Mouse (Mus musculus) G1E (cell line): Measurements from ENCODE around the gene Rpusd4. TPM values are rescaled to one million over a fixed set of nuclear protein-coding genes. Genes with fewer than 3 reads are reported as not detected.
A peak's percentile ranks its signal among the peaks of the same experiment; 100 is the strongest.

Experiments
- ATAC-seq: 2 replicates; pipeline ENCODE4 v1.8.0; 2016; ENCODE audit warnings: mild to moderate bottlenecking; ENCODE audit not compliant: insufficient number of reproducible peaks, poor library complexity, low FRiP score, severe bottlenecking; ENCODE audit errors: extremely low read depth
- DNase-seq: peaks from one replicate; pipeline ENCODE4 v3.0.0; 2012; ENCODE audit warnings: low spot score
- H3K27me3 ChIP-seq: 2 replicates; pipeline ENCODE4 v1.6.1; 2012; ENCODE audit warnings: mild to moderate bottlenecking, low read length, inconsistent platforms; ENCODE audit not compliant: insufficient read depth
- H3K36me3 ChIP-seq: replicated peaks from 2 replicates; pipeline ENCODE3; 2012; ENCODE audit warnings: mild to moderate bottlenecking, inconsistent platforms
- H3K4me1 ChIP-seq: 2 replicates; pipeline ENCODE4 v1.6.1; 2012; ENCODE audit warnings: low read depth, low read length, inconsistent platforms, mixed read lengths; ENCODE audit not compliant: insufficient read depth
- H3K4me3 ChIP-seq: 2 replicates; pipeline ENCODE4 v1.5.1; 2012; ENCODE audit warnings: low read depth, mild to moderate bottlenecking, inconsistent platforms, low read length, moderate library complexity, mixed read lengths
- H3K9me3 ChIP-seq: replicated peaks from 2 replicates; pipeline ENCODE4 v1.6.1; 2012; ENCODE audit warnings: inconsistent platforms
- CTCF ChIP-seq: IDR thresholded peaks from 2 replicates; pipeline ENCODE4 v1.5.1; 2012; ENCODE audit warnings: low read depth, low read length, inconsistent platforms, mixed read lengths
- GATA1 ChIP-seq: IDR thresholded peaks from 2 replicates; pipeline ENCODE4 v1.6.1; 2012; ENCODE audit warnings: borderline replicate concordance, low read length, inconsistent platforms, mixed read lengths
- GATA2 ChIP-seq: IDR thresholded peaks from 2 replicates; pipeline ENCODE4 v1.6.1; 2012; ENCODE audit warnings: low read depth, low read length, inconsistent platforms, borderline replicate concordance
- POLR2AphosphoS5 ChIP-seq: IDR thresholded peaks from 2 replicates; pipeline ENCODE4 v1.6.1; 2012; ENCODE audit warnings: low read depth, low read length, inconsistent platforms; ENCODE audit not compliant: insufficient replicate concordance
- TAL1 ChIP-seq: conservative IDR thresholded peaks from 2 replicates; pipeline ENCODE4 v1.6.1; 2012; ENCODE audit warnings: low read depth, low read length, inconsistent platforms, mixed read lengths
- polyA plus RNA-seq: library from polyadenylated mRNA; stranded (reverse); fragments of >175 nt; gene quantifications from 2 replicates; pipeline ENCODE4 v1.2.3, GENCODE M21; 2012
- total RNA-seq, 2 experiments: library from RNA; stranded (forward) in 1 of 2; stranded (reverse) in 1 of 2; fragments of 200-1000 nt in 1 of 2; fragments of >200 nt in 1 of 2; fragmentation: Nextera tagmentation in 1 of 2; gene quantifications; 2 replicates each; pipeline ENCODE4 v1.2.3; 2014 to 2017

Rpusd4 gene
- total RNA-seq (2014; fragmentation: Nextera tagmentation): 17.7 and 24.0 TPM in 2 replicates
- 23.9 and 24.9 TPM in 2 replicates for total RNA-seq (2017)
- polyA plus RNA-seq: 2.1 and 3.1 TPM in 2 replicates

DNA sequence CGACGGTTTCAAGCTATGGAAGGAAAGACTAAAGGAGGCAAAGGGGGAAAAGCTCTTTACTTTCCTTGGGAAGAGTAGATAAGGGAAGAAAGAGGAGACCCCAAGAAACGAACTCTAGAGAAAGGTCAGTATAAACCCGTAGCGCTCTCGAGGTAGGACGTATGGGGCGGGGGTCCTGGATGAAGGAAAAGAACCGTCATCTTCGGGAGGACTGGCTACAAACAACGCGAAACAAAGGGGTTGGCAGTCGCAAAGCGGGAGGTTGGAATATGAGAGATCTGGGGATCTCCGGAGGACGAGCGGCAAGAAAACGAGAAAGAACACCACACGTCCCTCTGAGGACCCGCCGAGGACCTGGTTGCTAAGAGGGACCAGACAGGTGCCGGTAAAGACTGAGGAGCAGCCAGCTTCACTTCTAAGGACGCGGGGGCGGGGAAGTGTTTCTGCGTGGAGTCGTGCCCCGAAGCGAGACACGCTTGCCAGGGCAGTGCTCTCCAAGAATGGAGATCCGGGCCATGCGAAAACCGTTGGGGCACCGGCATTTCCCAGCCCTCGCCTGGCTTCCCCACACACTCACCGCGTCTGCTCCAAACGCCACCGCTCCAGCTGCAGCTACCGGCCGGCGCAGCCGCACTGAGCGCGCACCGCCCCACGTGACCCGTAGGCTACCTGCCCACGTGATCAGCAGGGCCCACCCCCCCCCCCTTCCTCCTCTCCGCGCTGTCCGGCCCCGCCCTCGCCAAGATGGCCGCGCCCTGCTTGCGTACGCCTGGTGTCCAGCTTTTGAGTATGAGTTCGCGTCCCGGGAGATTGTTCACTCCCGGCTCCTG, at the start of gene Rpusd4, which contains the start of gene Fam118b:
TSS of gene Rpusd4 (plus strand) at position 720 of the 830 bp plus-strand sequence.
TSS of gene Fam118b (minus strand) at position 660 of the 830 bp plus-strand sequence.
- peaks cover 61% of the 10 kb centered on the region for H3K4me1 ChIP-seq
- ATAC-seq: peak; percentile 54; the same call in 1 of the 2 replicates

DNA sequence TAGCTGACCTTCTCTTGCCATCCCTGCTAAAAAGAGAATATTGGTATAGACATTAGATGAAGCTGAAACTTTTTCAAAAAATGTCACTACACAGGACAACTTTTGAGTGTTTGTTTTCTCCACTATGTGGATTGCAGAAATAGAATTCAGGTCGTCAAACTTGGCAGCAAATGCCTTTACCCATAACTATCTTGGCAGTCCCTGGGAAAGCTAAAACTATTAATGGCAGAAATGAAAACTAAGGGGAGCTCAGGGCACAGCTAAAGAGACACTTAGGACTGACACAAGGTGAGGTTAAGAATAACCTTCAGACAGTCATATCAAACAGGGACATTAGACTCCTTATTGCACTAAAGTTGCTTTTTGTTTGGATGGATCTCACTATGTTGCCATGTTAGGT, 49.7 kb upstream of the Rpusd4 start:
- H3K4me1 ChIP-seq: peaks cover 14% of the 10 kb centered on the region; the same call in 1 of the 2 replicates
- H3K27me3 ChIP-seq: no peaks in the 10 kb centered on the region
- no peak overlapping the region for H3K4me3 ChIP-seq
- no peaks in the 10 kb centered on the region for H3K9me3 ChIP-seq
- ATAC-seq (no peak), DNase-seq (no peak)
- TF ChIP-seq GATA1 (no peak), POLR2AphosphoS5 (no peak), CTCF (no peak), GATA2 (no peak), TAL1 (no peak)
- H3K36me3 ChIP-seq: peaks cover 87% of the 10 kb centered on the region

More for the DNA sequence above, at the start of gene Rpusd4, which contains the start of gene Fam118b:
- H3K27me3 ChIP-seq: no peaks in the 10 kb centered on the region
- DNase-seq: peak; percentile 94
- peaks cover 40% of the 10 kb centered on the region for H3K36me3 ChIP-seq
- H3K9me3 ChIP-seq: no peaks in the 10 kb centered on the region
- TF ChIP-seq GATA2 (no peak), GATA1 (no peak), CTCF (no peak), TAL1 (no peak), POLR2AphosphoS5 (no peak)
- peak within 1 kb of the TSS; percentile 89 for H3K4me3 ChIP-seq

DNA sequence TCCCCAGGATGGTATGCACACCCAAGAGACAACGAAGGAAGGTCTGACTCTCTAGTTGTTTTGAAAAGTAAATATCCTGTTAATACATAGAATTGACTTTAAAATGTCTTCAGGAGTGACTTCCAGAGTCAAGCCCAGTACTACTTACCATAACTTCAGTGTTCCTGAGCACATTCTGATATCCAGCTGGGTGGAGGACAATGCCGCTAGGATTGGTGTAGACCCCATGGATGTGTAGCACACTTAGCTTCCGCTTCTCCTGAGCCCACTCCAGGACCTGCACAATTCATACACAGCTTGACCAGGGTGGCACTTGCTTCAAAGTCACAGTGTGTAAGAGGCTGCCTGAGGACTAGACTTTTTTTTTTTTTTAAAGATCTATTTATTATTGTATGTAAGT, 44.2 kb upstream of the Rpusd4 start:
- ATAC-seq (no peak), DNase-seq (no peak)
- Histone ChIP-seq H3K4me3 (no peak overlapping the region), H3K36me3 (peaks cover 77% of the 10 kb centered on the region), H3K4me1 (peaks cover 2% of the 10 kb centered on the region; the same call in 1 of the 2 replicates), H3K9me3 (no peaks in the 10 kb centered on the region), H3K27me3 (no peaks in the 10 kb centered on the region)
- no peak for TF ChIP-seq GATA1

GRCm38 (mm10) chr9:35228671-35229070, 39.0 kb upstream of the Rpusd4 start:
- ATAC-seq (no peak), DNase-seq (no peak)
- H3K9me3 ChIP-seq: no peaks in the 10 kb centered on the region
- H3K4me1 ChIP-seq: peaks cover 12% of the 10 kb centered on the region
- H3K36me3 ChIP-seq: peaks cover 78% of the 10 kb centered on the region
- no peaks in the 10 kb centered on the region for H3K27me3 ChIP-seq
- H3K4me3 ChIP-seq: no peak overlapping the region
- TF ChIP-seq TAL1 (no peak), GATA2 (no peak), CTCF (no peak), GATA1 (no peak), POLR2AphosphoS5 (no peak)

- Histone ChIP-seq H3K4me1 (peaks cover 10% of the 10 kb centered on the region), H3K36me3 (peaks cover 81% of the 10 kb centered on the region), H3K27me3 (no peaks in the 10 kb centered on the region), H3K9me3 (no peaks in the 10 kb centered on the region), H3K4me3 (no peak overlapping the region)
- TF ChIP-seq CTCF: no peak
- no peak for TF ChIP-seq POLR2AphosphoS5
- TF ChIP-seq GATA2: no peak
- TF ChIP-seq GATA1: no peak
- no peak for TF ChIP-seq TAL1
- ATAC-seq: no peak
- DNase-seq: no peak
These were observed 31.7 kb upstream of the Rpusd4 start for GRCm38 (mm10) chr9:35235996-35236395.

- Histone ChIP-seq H3K4me3 (no peak overlapping the region), H3K27me3 (no peaks in the 10 kb centered on the region), H3K36me3 (peaks cover 59% of the 10 kb centered on the region), H3K9me3 (no peaks in the 10 kb centered on the region), H3K4me1 (0 out of 2 replicates have a peak, but pooled peaks cover 2% of the 10 kb centered on the region)
- ATAC-seq (no peak), DNase-seq (no peak)
- TF ChIP-seq GATA1: no peak
- TF ChIP-seq CTCF: no peak
- no peak for TF ChIP-seq TAL1
- no peak for TF ChIP-seq POLR2AphosphoS5
- TF ChIP-seq GATA2: no peak
These were observed 29.3 kb upstream of the Rpusd4 start for GRCm38 (mm10) chr9:35238371-35238770.
